Mouse (Mus musculus): ENCODE results near the gene Cep63.

DNA sequence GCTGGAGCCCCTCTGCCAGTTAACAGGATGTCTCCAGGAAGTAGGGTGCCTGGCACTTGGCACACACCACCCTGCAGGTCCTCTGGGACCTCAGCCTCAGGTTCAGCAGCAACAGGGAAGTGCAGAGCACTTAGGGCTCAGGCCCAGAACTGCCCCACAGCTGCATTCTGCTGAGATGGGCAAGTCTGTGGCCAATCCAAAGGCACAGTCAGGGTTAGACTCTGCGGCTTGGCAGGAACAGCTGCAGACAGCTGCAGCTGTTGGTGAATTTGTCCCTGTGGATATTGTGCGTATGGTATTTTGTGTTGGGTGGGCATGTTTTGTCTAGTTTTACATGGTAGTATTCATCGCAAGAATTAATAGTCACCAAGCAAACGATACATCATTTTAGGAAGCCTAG, 5.8 kb upstream of the Cep63 start:
- TF ChIP-seq CTCF (IDR thresholded peaks at IDR 0.05; ENCODE audit: low read depth, low read length), result no peak
- TF ChIP-seq TAL1 (conservative IDR thresholded peaks at IDR 0.05; ENCODE audit: low read depth, low read length), result no peak
- TF ChIP-seq GATA2 (IDR thresholded peaks at IDR 0.05; ENCODE audit: borderline replicate concordance, low read depth, low read length), result no peak
